Mouse (Mus musculus) G1E (cell line): Measurements from ENCODE around the gene B430306N03Rik.

Experiments used
- CTCF ChIP-seq: IDR thresholded peaks from 2 replicates; pipeline ENCODE4 v1.5.1; 2012; ENCODE audit warnings: low read depth, low read length, inconsistent platforms, mixed read lengths
- GATA1 ChIP-seq: IDR thresholded peaks from 2 replicates; pipeline ENCODE4 v1.6.1; 2012; ENCODE audit warnings: borderline replicate concordance, low read length, inconsistent platforms, mixed read lengths
- GATA2 ChIP-seq: IDR thresholded peaks from 2 replicates; pipeline ENCODE4 v1.6.1; 2012; ENCODE audit warnings: low read depth, low read length, inconsistent platforms, borderline replicate concordance
- TAL1 ChIP-seq: conservative IDR thresholded peaks from 2 replicates; pipeline ENCODE4 v1.6.1; 2012; ENCODE audit warnings: low read depth, low read length, inconsistent platforms, mixed read lengths

GRCm38 (mm10) chr17:48345824-48346223 is 29.9 kb downstream of the B430306N03Rik start:
- TF ChIP-seq GATA1 (no peak), CTCF (no peak), TAL1 (no peak), GATA2 (no peak)
